In the genomic region with DNA sequence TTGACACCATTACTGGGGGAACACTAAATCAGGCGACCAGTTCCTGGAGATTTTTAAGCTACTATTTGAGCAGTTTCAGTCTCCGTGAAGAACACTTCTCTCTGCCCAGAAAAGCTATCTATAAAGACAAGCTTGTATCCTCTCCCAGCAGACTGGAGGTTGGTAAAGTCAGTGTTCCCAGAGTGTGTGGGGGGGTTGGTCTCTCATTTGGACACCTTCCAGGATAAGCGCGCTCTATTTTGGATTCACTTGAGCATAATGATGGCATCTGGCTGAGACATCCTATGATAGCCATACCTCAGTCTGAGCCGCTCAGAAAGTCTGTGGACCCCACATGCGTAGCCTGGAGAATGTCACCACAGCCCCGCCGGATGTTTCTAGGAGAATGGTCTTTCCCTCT, we compare ENCODE assay signal across 23 mouse cellular contexts. TPM values are rescaled to one million over a fixed set of nuclear protein-coding genes. Genes with fewer than 3 reads are reported as not detected.
DNase-seq lines count a peak whose midpoint lies in the region; ATAC-seq and TF ChIP-seq lines count a peak whose summit lies in the region.
"Had no signal": no experiment of that assay in that cellular context is flagged by ENCODE, and none has a peak within 500 bp of the region (broad histone marks: within the 10 kb centered on the region; RNA-seq: fewer than 3 reads in every experiment).

No protein-coding gene starts in this region.

- no peaks in the 10 kb centered on the region for H3K79me2 ChIP-seq in heart, adult 2 months (replicated peaks; ENCODE audit: control insufficient read depth, insufficient read depth, low read length)

- H3K9me3 ChIP-seq in lung, embryonic 14.5 days (ENCODE audit: low read depth, low read length), result no peaks in the 10 kb centered on the region
- no peaks in the 10 kb centered on the region for H3K9me3 ChIP-seq in lung, postnatal 0 days (ENCODE audit: low read length)
- H3K9me3 ChIP-seq in midbrain, postnatal 0 days (ENCODE audit: low read length), result no peaks in the 10 kb centered on the region
- H3K9me3 ChIP-seq: embryonic facial prominence, embryonic 12.5 days; forebrain, embryonic 15.5 days; heart, embryonic 13.5 days; hindbrain, embryonic 15.5 days had no signal

- TF ChIP-seq CTCF in heart, adult 2 months (IDR thresholded peaks at IDR 0.05), result no peak
- no peak for TF ChIP-seq CTCF in lung, embryonic 14.5 days (IDR thresholded peaks at IDR 0.05; ENCODE audit: low read depth)
- TF ChIP-seq CTCF in lung, postnatal 0 days (IDR thresholded peaks at IDR 0.05), result no peak
- no peak for TF ChIP-seq CTCF in midbrain, postnatal 0 days (IDR thresholded peaks at IDR 0.05)

- intact Hi-C loops in heart, adult 2 months (cut with DNase I), result loop anchor here (10.0 kb wide), 1 partner anchor 149 kb away; the partner anchor contains the start of gene Kifap3
- intact Hi-C loops in left cerebral cortex, postnatal 14 days (cut with DNase I), result no loop called here

- H3K27me3 ChIP-seq in heart, adult 2 months (ENCODE audit: control insufficient read depth, insufficient read depth, low read length), result no peaks in the 10 kb centered on the region
- no peaks in the 10 kb centered on the region for H3K27me3 ChIP-seq in lung, embryonic 14.5 days (ENCODE audit: insufficient read depth, low read length)
- no peaks in the 10 kb centered on the region for H3K27me3 ChIP-seq in lung, postnatal 0 days (replicated peaks; ENCODE audit: insufficient read depth, low read length)
- H3K27me3 ChIP-seq in midbrain, postnatal 0 days (ENCODE audit: insufficient read depth, low read length), result no peaks in the 10 kb centered on the region
- H3K27me3 ChIP-seq: CH12.LX; embryonic facial prominence, embryonic 12.5 days; forebrain, embryonic 15.5 days; heart, embryonic 13.5 days; hindbrain, embryonic 15.5 days; Patski had no signal

- no peak overlapping the region for H3K4me3 ChIP-seq in heart, adult 2 months
- no peak overlapping the region for H3K4me3 ChIP-seq in lung, embryonic 14.5 days (ENCODE audit: low read depth, low read length)
- no peak overlapping the region for H3K4me3 ChIP-seq in lung, postnatal 0 days (ENCODE audit: low read depth, low read length)
- no peak overlapping the region for H3K4me3 ChIP-seq in midbrain, postnatal 0 days (ENCODE audit: low read depth, low read length)
- H3K4me3 ChIP-seq: embryonic facial prominence, embryonic 12.5 days; forebrain, embryonic 15.5 days; heart, embryonic 13.5 days; hindbrain, embryonic 15.5 days had no signal

- H3K9ac ChIP-seq in heart, adult 2 months (ENCODE audit: low read depth, low read length), result no peak overlapping the region
- H3K9ac ChIP-seq in lung, embryonic 14.5 days, result no peak overlapping the region
- no peak overlapping the region for H3K9ac ChIP-seq in lung, postnatal 0 days (replicated peaks; ENCODE audit: low read depth)
- H3K9ac ChIP-seq in midbrain, postnatal 0 days (replicated peaks; ENCODE audit: low read length, poor library complexity, severe bottlenecking), result no peak overlapping the region
- H3K9ac ChIP-seq: embryonic facial prominence, embryonic 12.5 days; forebrain, embryonic 15.5 days; heart, embryonic 13.5 days; hindbrain, embryonic 15.5 days had no signal

- ATAC-seq in lung, embryonic 14.5 days (ENCODE audit: insufficient read depth), result no peak
- ATAC-seq in lung, postnatal 0 days, result no peak
- no peak for ATAC-seq in megakaryocyte progenitor cell, adult 5-6 weeks (replicated peaks; ENCODE audit: poor library complexity)
- no peak for ATAC-seq in midbrain, postnatal 0 days (ENCODE audit: low FRiP score)
- ATAC-seq: activated CD4-positive, CD25-positive, alpha-beta regulatory T cell, adult 4 months; forebrain, embryonic 15.5 days; Patski had no signal

- no peak overlapping the region for H3K4me2 ChIP-seq in lung, embryonic 14.5 days
- no peak overlapping the region for H3K4me2 ChIP-seq in lung, postnatal 0 days (replicated peaks; ENCODE audit: low read depth, low read length)
- no peak overlapping the region for H3K4me2 ChIP-seq in midbrain, postnatal 0 days (ENCODE audit: low read depth, low read length, poor library complexity, severe bottlenecking)
- H3K4me2 ChIP-seq: embryonic facial prominence, embryonic 12.5 days; forebrain, embryonic 15.5 days; heart, embryonic 13.5 days; hindbrain, embryonic 15.5 days had no signal

- H3K36me3 ChIP-seq in heart, adult 2 months (ENCODE audit: control insufficient read depth, insufficient read depth, low read length), result no peaks in the 10 kb centered on the region
- no peaks in the 10 kb centered on the region for H3K36me3 ChIP-seq in lung, embryonic 14.5 days (ENCODE audit: insufficient read depth)
- no peaks in the 10 kb centered on the region for H3K36me3 ChIP-seq in lung, postnatal 0 days (ENCODE audit: insufficient read depth, low read length)
- H3K36me3 ChIP-seq in midbrain, postnatal 0 days (ENCODE audit: insufficient read depth, low read length), result no peaks in the 10 kb centered on the region
- H3K36me3 ChIP-seq: embryonic facial prominence, embryonic 12.5 days; forebrain, embryonic 15.5 days; heart, embryonic 13.5 days; hindbrain, embryonic 15.5 days had no signal

- no peak overlapping the region for H3K27ac ChIP-seq in heart, adult 2 months
- H3K27ac ChIP-seq in lung, embryonic 14.5 days (ENCODE audit: low read depth), result no peak overlapping the region
- no peak overlapping the region for H3K27ac ChIP-seq in lung, postnatal 0 days (ENCODE audit: low read length)
- H3K27ac ChIP-seq in midbrain, postnatal 0 days (ENCODE audit: low read depth, low read length), result no peak overlapping the region
- H3K27ac ChIP-seq: embryonic facial prominence, embryonic 12.5 days; forebrain, embryonic 15.5 days; heart, embryonic 13.5 days; hindbrain, embryonic 15.5 days had no signal

- peak; percentile 68 for DNase-seq in heart, adult 11 months
- no peak for DNase-seq in heart, adult 2 months
- peak; percentile 29 for DNase-seq in lung, embryonic 14.5 days
- DNase-seq in lung, postnatal 0 days (ENCODE audit: low spot score), result no peak
- DNase-seq in left cerebral cortex, postnatal 14 days (ENCODE audit: low spot score in 2 of 2), result peak; percentile 36 to 72
- peak; percentile 38 to 57 for DNase-seq in right cerebral cortex, postnatal 10 days (ENCODE audit: low spot score in 2 of 2)
- DNase-seq in midbrain, postnatal 0 days (ENCODE audit: low spot score), result no peak
- DNase-seq: adrenal gland, adult 2 months; adrenal gland, postnatal 36 days; cerebellum, adult 11 months; cerebellum, adult 8-10 months; cerebellum, postnatal 25 days; gastrocnemius, postnatal 36 days; heart, adult 18-20 months; heart, postnatal 36 days had no signal

- TF ChIP-seq POLR2A in heart, adult 2 months (IDR thresholded peaks at IDR 0.05; ENCODE audit: insufficient read depth, low read depth, low read length), result no peak

- TF ChIP-seq EP300 in heart, adult 2 months (IDR thresholded peaks at IDR 0.05; ENCODE audit: insufficient read depth, low read depth, low read length), result no peak
- no peak for TF ChIP-seq EP300 in lung, postnatal 0 days (IDR thresholded peaks at IDR 0.05)

- 64% methylated on average over 8 of the region's 8 CpGs for whole genome bisulfite sequencing in heart, adult 2 months
- 74% methylated on average over 8 of the region's 8 CpGs for WGBS in lung, embryonic 14.5 days
- 82% methylated on average over 8 of the region's 8 CpGs for WGBS in lung, postnatal 0 days
- WGBS in midbrain, postnatal 0 days, result 90% methylated on average over 8 of the region's 8 CpGs

- H3K4me1 ChIP-seq in heart, adult 2 months (ENCODE audit: control insufficient read depth, insufficient read depth, low read length), result peaks cover 2% of the 10 kb centered on the region; the same call in 1 of the 2 replicates
- peaks cover 4% of the 10 kb centered on the region; the same call in 1 of the 2 replicates for H3K4me1 ChIP-seq in lung, embryonic 14.5 days (ENCODE audit: insufficient read depth)
- H3K4me1 ChIP-seq in lung, postnatal 0 days (ENCODE audit: insufficient read depth, low read depth, low read length), result no peaks in the 10 kb centered on the region
- no peaks in the 10 kb centered on the region for H3K4me1 ChIP-seq in midbrain, postnatal 0 days (ENCODE audit: insufficient read depth, low read length)
- H3K4me1 ChIP-seq: embryonic facial prominence, embryonic 12.5 days had no signal

RNA-seq across cellular contexts. Expression of gene Scyl3, which starts 4.8 kb away (rescaled TPM):
- 1 to 10 TPM; 4.3 to 5.3 TPM for total RNA-seq in heart, adult 2 months (2021)
- 3.4 and 6.0 TPM in 2 replicates for polyA plus RNA-seq in heart, adult 2 months (2012; rRNA removed)
- polyA plus RNA-seq in lung, embryonic 14.5 days (2014; fragmentation: Nextera tagmentation; extraction: Ambion mirVana), result 19.2 and 19.8 TPM in 2 replicates
- 12.3 and 13.6 TPM in 2 replicates for polyA plus RNA-seq in lung, postnatal 0 days (2015; fragmentation: Nextera tagmentation; extraction: Ambion mirVana)
- 10 to 100 TPM; 20.9 to 25.0 TPM for total RNA-seq in left cerebral cortex, postnatal 14 days (2021)
- total RNA-seq in megakaryocyte progenitor cell, adult 5-6 weeks (2015), result 28.1 and 39.6 TPM in 2 replicates
- 14.5 and 16.9 TPM in 2 replicates for total RNA-seq in megakaryocyte progenitor cell, adult 5-6 weeks (2017)
- 15.7 and 16.6 TPM in 2 replicates for total RNA-seq in midbrain, postnatal 0 days (2014; rRNA removed)
- 11.9 and 12.3 TPM in 2 replicates for polyA plus RNA-seq in midbrain, postnatal 0 days (2015; fragmentation: Nextera tagmentation; extraction: Ambion mirVana)

Comparison
In these comparisons a context has a peak if more than half of its experiments do, and no peak if none do; other contexts are left out.
1. DNase-seq: peak in heart, adult 11 months (single experiment), lung, embryonic 14.5 days (single experiment), left cerebral cortex, postnatal 14 days (2 of 2) and right cerebral cortex, postnatal 10 days (2 of 2); none in heart, adult 2 months (0 of 2), lung, postnatal 0 days (single experiment) and midbrain, postnatal 0 days (single experiment).